Mouse (Mus musculus) gastrocnemius, postnatal 4 days (tissue): ENCODE results near the gene Noto. TPM values are rescaled to one million over a fixed set of nuclear protein-coding genes. Genes with fewer than 3 reads are reported as not detected.

Experiments
- DNase-seq, 2 experiments: peaks; one replicate each; pipeline ENCODE4 v3.0.0; 2021 to 2022; ENCODE audit warnings: low spot score in 2 of 2, mixed read lengths in 2 of 2
- total RNA-seq, 2 experiments: library from RNA; stranded (reverse); gene quantifications; 2 replicates each; pipeline ENCODE4 v1.2.3; 2021

The Noto gene
- total RNA-seq, 2 experiments from 2014 or later, result not detected

DNA sequence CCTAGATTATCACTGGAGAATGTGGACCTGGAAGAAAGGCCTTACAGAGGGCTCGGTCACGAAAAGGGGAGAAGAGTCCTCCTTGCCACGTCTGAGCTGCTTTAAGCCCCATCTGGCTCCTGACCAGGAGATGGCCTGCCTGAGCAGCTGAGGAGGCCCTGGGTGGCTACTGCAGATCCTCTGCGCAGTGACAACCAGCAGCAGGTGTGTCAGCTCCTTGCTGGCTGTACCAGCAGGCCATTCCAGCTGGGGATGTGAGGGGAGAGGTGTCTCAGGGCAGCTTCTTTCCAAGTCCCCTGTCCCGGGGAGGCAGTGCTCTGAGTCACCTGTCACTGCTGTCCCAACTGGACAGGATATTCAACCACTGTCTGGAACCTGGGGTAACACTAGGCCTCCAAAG is 48.9 kb downstream of the Noto start:
- no peak for DNase-seq

DNA sequence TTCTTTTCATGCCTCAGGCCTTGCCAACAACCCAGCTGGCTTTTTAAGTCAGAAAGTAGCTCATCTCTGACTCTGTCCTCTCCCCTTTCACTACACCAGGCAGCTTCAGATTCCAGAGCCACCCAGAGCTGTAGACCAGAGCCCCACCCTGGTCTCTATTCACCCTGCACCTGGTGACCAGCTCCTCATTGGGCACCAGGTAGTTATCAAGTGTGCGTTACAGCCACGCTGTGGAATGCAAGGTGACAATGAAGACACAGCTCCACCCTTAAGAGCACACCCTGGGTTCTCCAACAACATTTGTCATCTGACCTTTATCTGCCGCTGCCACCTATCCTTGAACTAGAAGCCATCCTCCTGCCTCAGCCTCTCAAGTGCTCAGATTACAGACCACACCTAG is 51.9 kb downstream of the Noto start:
- no peak for DNase-seq

DNA sequence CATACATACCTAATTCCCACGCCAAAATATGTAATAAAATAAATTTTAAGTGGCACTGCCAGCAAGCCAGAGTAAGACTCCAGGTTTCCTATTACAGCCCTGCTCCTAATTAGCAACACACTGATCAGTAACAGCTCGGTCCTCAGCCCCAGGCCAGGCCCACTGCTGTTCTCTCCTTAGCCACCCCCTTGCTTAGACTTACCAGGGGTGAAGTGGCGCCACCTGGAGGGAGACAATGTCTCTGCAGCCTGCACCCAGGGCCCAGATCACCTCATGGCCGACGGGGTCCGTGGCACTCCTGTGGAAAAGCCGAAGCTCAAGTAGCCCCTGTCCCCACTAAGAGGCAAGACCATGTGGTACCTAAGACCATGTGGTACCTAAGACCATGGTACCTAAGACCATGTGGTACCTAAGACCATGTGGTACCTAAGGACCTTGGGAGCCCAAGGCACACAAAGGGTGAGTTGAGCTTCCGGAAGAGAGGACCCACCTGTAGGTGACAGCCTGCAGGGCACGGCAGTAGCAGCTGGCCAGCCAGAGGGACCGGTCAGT is 53.8 kb downstream of the Noto start:
- DNase-seq, result no peak

DNA sequence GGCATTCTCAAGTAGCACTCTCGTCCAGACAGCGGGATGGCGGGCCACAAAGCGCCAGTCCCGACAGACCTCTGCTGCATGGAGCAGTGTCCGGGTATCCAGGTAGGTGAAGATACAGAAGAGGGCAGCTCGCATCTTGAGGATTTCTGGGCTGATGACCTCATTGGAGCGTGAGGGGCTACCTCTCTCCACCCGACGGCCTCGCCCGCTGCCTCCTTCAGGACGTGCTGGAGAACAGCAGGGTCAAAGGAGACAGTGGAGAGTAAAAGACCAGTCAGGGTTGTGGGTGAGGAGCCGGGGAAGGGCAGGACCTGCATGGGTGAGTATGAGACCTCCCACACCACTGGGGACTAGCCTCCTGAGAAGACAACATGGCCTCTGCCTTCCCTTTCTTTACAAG is 54.7 kb downstream of the Noto start:
- no peak for DNase-seq

Other genes with a start within 250 kb of the Noto start
- gene Emx1, start 236.4 kb upstream of the Noto start, total RNA-seq, result not detected
- 1 to 10 TPM; 4.7 to 5.4 TPM for gene Sfxn5, start 90.5 kb upstream of the Noto start, total RNA-seq
- 10 to 100 TPM; 49.3 to 50.8 TPM for gene Rab11fip5, start 49.3 kb upstream of the Noto start, total RNA-seq
- 10 to 100 TPM; 21.6 to 22.7 TPM for gene Smyd5, start 8.1 kb downstream of the Noto start, total RNA-seq
- gene Cct7, start 27.6 kb downstream of the Noto start, total RNA-seq, result 100 to 1,000 TPM; 194 to 199 TPM
- gene Pradc1, start 28.1 kb downstream of the Noto start, total RNA-seq, result 10 to 100 TPM; 27.6 to 28.1 TPM
- under 1 TPM; 0.08 to 0.10 TPM for gene Fbxo41, start 79.1 kb downstream of the Noto start, total RNA-seq
- not detected for gene Egr4, start 89.7 kb downstream of the Noto start, total RNA-seq
- 1 to 10 TPM; 6.1 to 6.5 TPM for gene Alms1, start 163.6 kb downstream of the Noto start, total RNA-seq